Mouse (Mus musculus): Measurements from ENCODE around the gene Ndel1. TPM values are rescaled to one million over a fixed set of nuclear protein-coding genes. Genes with fewer than 3 reads are reported as not detected.

The Ndel1 gene
- polyA plus RNA-seq, 1 experiment from 2014 or later, result 110 TPM

- Histone ChIP-seq H3K4me2 (replicated peaks) (peak overlapping the region; percentile 55), H3K36me3 (peaks cover 37% of the 10 kb centered on the region), H3K27me3 (0 out of 2 replicates have a peak, but pooled peaks cover 3% of the 10 kb centered on the region), H3K9me3 (replicated peaks) (no peaks in the 10 kb centered on the region), H3K9ac (peak overlapping the region; percentile 99), H3K4me1 (peaks cover 23% of the 10 kb centered on the region), H3K27ac (replicated peaks) (no peak overlapping the region), H3K4me3 (replicated peaks) (peak overlapping the region; percentile 94)
- ATAC-seq (ENCODE audit: insufficient number of reproducible peaks, low FRiP score, low TSS enrichment, low read depth), result no peak
- 79% methylated on average over 5 of the region's 5 CpGs for WGBS
Observed at GRCm38 (mm10) chr11:68902823-68903222, 31.2 kb upstream of the Ndel1 start.

- Histone ChIP-seq H3K9ac (peak overlapping the region; percentile 99), H3K36me3 (peaks cover 37% of the 10 kb centered on the region), H3K4me2 (replicated peaks) (peak overlapping the region; percentile 55), H3K27me3 (0 out of 2 replicates have a peak, but pooled peaks cover 3% of the 10 kb centered on the region), H3K27ac (replicated peaks) (no peak overlapping the region), H3K4me1 (peaks cover 23% of the 10 kb centered on the region), H3K4me3 (replicated peaks) (peak overlapping the region; percentile 94), H3K9me3 (replicated peaks) (no peaks in the 10 kb centered on the region)
- 6% methylated on average over 11 of the region's 11 CpGs for WGBS
- ATAC-seq (ENCODE audit: insufficient number of reproducible peaks, low FRiP score, low TSS enrichment, low read depth), result no peak
Observed at GRCm38 (mm10) chr11:68902367-68902766, 30.7 kb upstream of the Ndel1 start.

DNA sequence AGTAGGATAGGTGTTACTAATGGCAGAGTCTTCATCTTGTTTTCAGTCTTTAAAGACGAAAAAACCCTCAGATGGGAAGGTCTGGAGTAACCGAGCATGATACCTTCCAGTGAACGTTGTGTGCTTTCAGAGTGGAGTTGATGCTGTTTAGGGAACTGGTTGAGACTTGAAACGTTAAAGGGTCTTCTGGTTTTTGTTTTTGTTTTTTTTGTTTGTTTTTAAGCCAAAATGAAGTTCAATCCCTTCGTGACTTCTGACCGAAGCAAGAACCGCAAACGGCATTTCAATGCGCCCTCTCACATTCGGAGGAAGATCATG is 30.3 kb upstream of the Ndel1 start:
- H3K9ac ChIP-seq, result peak overlapping the region; percentile 99
- H3K27ac ChIP-seq (replicated peaks), result peak overlapping the region; percentile 95
- H3K4me2 ChIP-seq (replicated peaks), result peak overlapping the region; percentile 55
- H3K36me3 ChIP-seq, result peaks cover 37% of the 10 kb centered on the region
- 0 out of 2 replicates have a peak, but pooled peaks cover 3% of the 10 kb centered on the region for H3K27me3 ChIP-seq
- peak overlapping the region; percentile 94 for H3K4me3 ChIP-seq (replicated peaks)
- no peaks in the 10 kb centered on the region for H3K9me3 ChIP-seq (replicated peaks)
- ATAC-seq (ENCODE audit: insufficient number of reproducible peaks, low FRiP score, low TSS enrichment, low read depth), result no peak
- WGBS, result under 1% methylated on average over 10 of the region's 10 CpGs
- peaks cover 23% of the 10 kb centered on the region for H3K4me1 ChIP-seq

DNA sequence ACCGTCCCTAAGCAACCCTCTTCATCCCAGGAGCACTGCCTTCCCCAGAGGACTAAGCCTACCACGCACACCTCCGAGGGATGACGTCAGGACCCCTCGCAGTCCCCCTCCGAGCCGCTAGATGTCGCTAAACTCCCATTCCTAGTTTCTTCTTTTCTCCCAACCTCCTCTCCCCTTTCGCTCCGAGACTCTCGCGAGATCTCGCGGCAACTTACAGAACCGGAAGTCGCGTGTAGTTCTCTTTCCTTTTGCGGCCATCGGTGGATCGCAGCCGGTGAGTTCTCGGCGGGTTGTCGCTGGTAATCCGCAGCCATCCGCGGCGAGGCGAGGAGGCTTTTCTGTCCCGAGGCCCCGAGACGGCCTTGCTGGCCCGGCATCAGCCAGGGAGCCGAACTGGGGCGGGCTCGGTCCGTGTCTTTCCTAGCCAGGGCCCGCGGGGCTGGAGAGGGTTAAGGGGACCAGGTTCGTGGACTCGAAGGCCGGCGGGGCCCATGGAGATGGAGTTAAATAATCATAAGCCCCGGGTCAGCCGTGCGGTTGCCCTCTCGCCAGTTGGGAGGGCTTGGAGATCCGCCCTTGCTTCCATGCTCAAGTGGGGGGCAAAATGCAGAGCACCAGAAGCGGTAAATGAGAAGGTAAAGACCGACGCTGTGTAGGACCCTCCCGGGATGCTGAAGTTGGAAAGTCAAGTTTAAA is 29.8 kb upstream of the Ndel1 start, which contains the start of gene Rpl26:
Gene Rpl26, plus strand, starts transcription at position 233 of the 696 bp plus-strand sequence.
- peaks cover 19% of the 10 kb centered on the region; the same call in 1 of the 2 replicates for H3K4me1 ChIP-seq
- H3K36me3 ChIP-seq, result peaks cover 37% of the 10 kb centered on the region
- H3K4me2 ChIP-seq (replicated peaks), result peak within 1 kb of the TSS; percentile 85
- H3K9me3 ChIP-seq (replicated peaks), result no peaks in the 10 kb centered on the region
- under 1% methylated on average over 52 of the region's 52 CpGs for WGBS
- H3K27me3 ChIP-seq, result 0 out of 2 replicates have a peak, but pooled peaks cover 3% of the 10 kb centered on the region
- peak; percentile 83 for ATAC-seq (ENCODE audit: insufficient number of reproducible peaks, low FRiP score, low TSS enrichment, low read depth)
- peak within 1 kb of the TSS; percentile 94 for H3K4me3 ChIP-seq (replicated peaks)
- peak within 1 kb of the TSS; percentile 99 for H3K9ac ChIP-seq
- H3K27ac ChIP-seq (replicated peaks), result peak within 1 kb of the TSS; percentile 95

- Histone ChIP-seq H3K4me2 (replicated peaks) (peak overlapping the region; percentile 85), H3K4me1 (peaks cover 16% of the 10 kb centered on the region; the same call in 1 of the 2 replicates), H3K4me3 (replicated peaks) (peak overlapping the region; percentile 94), H3K27ac (replicated peaks) (no peak overlapping the region), H3K9me3 (replicated peaks) (no peaks in the 10 kb centered on the region), H3K9ac (peak overlapping the region; percentile 33; the same call in 1 of the 2 replicates), H3K36me3 (peaks cover 31% of the 10 kb centered on the region), H3K27me3 (0 out of 2 replicates have a peak, but pooled peaks cover 3% of the 10 kb centered on the region)
- peak; percentile 16; the same call in 1 of the 2 replicates for ATAC-seq (ENCODE audit: insufficient number of reproducible peaks, low FRiP score, low TSS enrichment, low read depth)
- 21% methylated on average over 31 of the region's 31 CpGs for WGBS
Observed at GRCm38 (mm10) chr11:68900519-68901350, 29.1 kb upstream of the Ndel1 start.

GRCm38 (mm10) chr11:68899815-68900214 is 28.2 kb upstream of the Ndel1 start:
- Histone ChIP-seq H3K4me2 (replicated peaks) (no peak overlapping the region), H3K27ac (replicated peaks) (no peak overlapping the region), H3K27me3 (0 out of 2 replicates have a peak, but pooled peaks cover 3% of the 10 kb centered on the region), H3K9me3 (replicated peaks) (no peaks in the 10 kb centered on the region), H3K36me3 (peaks cover 22% of the 10 kb centered on the region), H3K4me3 (replicated peaks) (no peak overlapping the region), H3K9ac (no peak overlapping the region), H3K4me1 (peaks cover 15% of the 10 kb centered on the region; the same call in 1 of the 2 replicates)
- ATAC-seq (ENCODE audit: insufficient number of reproducible peaks, low FRiP score, low TSS enrichment, low read depth), result no peak
- WGBS, result 77% methylated on average over 8 of the region's 8 CpGs

DNA sequence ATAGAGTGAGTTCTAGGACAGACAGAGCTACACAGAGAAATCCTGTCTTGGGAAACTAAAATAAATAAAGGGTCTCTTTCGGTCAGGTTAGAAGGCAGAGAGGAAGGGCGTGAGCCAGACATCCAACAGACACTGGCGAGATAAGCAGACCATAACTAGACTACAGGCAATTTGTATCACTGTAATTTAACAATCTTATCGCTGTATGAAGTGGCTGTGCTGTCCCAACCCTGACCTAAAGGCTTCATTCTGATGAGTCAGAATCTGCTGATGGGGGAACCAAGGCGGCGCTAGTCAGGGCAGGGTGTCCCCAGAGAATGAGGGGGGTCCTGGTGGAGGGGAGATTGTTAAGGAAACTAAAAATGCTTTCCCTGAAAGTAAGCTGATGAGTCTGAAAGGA is 27.1 kb upstream of the Ndel1 start:
- Histone ChIP-seq H3K9ac (no peak overlapping the region), H3K27ac (replicated peaks) (no peak overlapping the region), H3K9me3 (replicated peaks) (no peaks in the 10 kb centered on the region), H3K4me2 (replicated peaks) (no peak overlapping the region), H3K36me3 (peaks cover 12% of the 10 kb centered on the region), H3K4me1 (peaks cover 17% of the 10 kb centered on the region; the same call in 1 of the 2 replicates), H3K4me3 (replicated peaks) (no peak overlapping the region), H3K27me3 (0 out of 2 replicates have a peak, but pooled peaks cover 3% of the 10 kb centered on the region)
- 83% methylated on average over 6 of the region's 6 CpGs for WGBS
- no peak for ATAC-seq (ENCODE audit: insufficient number of reproducible peaks, low FRiP score, low TSS enrichment, low read depth)

- Histone ChIP-seq H3K9ac (no peak overlapping the region), H3K4me1 (peaks cover 13% of the 10 kb centered on the region; the same call in 1 of the 2 replicates), H3K4me2 (replicated peaks) (no peak overlapping the region), H3K4me3 (replicated peaks) (no peak overlapping the region), H3K27me3 (0 out of 2 replicates have a peak, but pooled peaks cover 3% of the 10 kb centered on the region), H3K36me3 (peaks cover 2% of the 10 kb centered on the region), H3K27ac (replicated peaks) (no peak overlapping the region), H3K9me3 (replicated peaks) (no peaks in the 10 kb centered on the region)
- WGBS, result 70% methylated on average over 6 of the region's 6 CpGs
- no peak for ATAC-seq (ENCODE audit: insufficient number of reproducible peaks, low FRiP score, low TSS enrichment, low read depth)
Observed at GRCm38 (mm10) chr11:68897838-68898237, 26.2 kb upstream of the Ndel1 start.

DNA sequence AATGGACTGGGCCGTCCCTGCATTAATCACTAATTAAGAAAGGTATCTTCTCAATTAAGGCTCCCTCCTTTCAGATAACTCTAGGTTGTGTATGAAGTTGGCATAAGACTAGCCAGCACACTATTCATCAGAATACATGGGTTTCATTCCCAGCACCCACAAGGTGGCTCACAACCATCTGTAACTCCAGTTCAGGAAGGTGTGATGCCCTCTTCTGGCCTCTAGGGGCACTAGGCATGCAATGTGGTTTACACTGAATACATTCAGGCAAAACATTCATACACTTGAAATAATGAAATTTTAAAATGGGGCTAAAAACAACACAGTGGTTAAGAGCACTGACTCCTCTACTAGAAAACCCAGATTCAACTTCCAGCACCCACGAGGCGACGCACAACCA is 25.5 kb upstream of the Ndel1 start:
- H3K27ac ChIP-seq (replicated peaks), result no peak overlapping the region
- 0 out of 2 replicates have a peak, but pooled peaks cover 3% of the 10 kb centered on the region for H3K27me3 ChIP-seq
- H3K36me3 ChIP-seq, result no peaks in the 10 kb centered on the region
- H3K4me2 ChIP-seq (replicated peaks), result no peak overlapping the region
- ATAC-seq (ENCODE audit: insufficient number of reproducible peaks, low FRiP score, low TSS enrichment, low read depth), result no peak
- no peaks in the 10 kb centered on the region for H3K9me3 ChIP-seq (replicated peaks)
- no peak overlapping the region for H3K9ac ChIP-seq
- H3K4me1 ChIP-seq, result 0 out of 2 replicates have a peak, but pooled peaks cover 8% of the 10 kb centered on the region
- no peak overlapping the region for H3K4me3 ChIP-seq (replicated peaks)
- WGBS, result 53% methylated on average over 4 of the region's 4 CpGs

GRCm38 (mm10) chr11:68896247-68896646 is 24.6 kb upstream of the Ndel1 start:
- no peak for ATAC-seq (ENCODE audit: insufficient number of reproducible peaks, low FRiP score, low TSS enrichment, low read depth)

More at GRCm38 (mm10) chr11:68896247-68896646, 24.6 kb upstream of the Ndel1 start:
- no peaks in the 10 kb centered on the region for H3K9me3 ChIP-seq (replicated peaks)
- no peak overlapping the region for H3K9ac ChIP-seq
- WGBS, result 92% methylated on average over 5 of the region's 5 CpGs
- no peak overlapping the region for H3K27ac ChIP-seq (replicated peaks)
- 0 out of 2 replicates have a peak, but pooled peaks cover 8% of the 10 kb centered on the region for H3K4me1 ChIP-seq
- H3K4me3 ChIP-seq (replicated peaks), result no peak overlapping the region
- H3K4me2 ChIP-seq (replicated peaks), result no peak overlapping the region
- H3K36me3 ChIP-seq, result no peaks in the 10 kb centered on the region
- 0 out of 2 replicates have a peak, but pooled peaks cover 3% of the 10 kb centered on the region for H3K27me3 ChIP-seq
